Mouse (Mus musculus) testis, adult 2 months (tissue): Measurements from ENCODE around the gene Kit.

ENCODE experiments used
- CTCF ChIP-seq: fragments of 200-500 bp; IDR thresholded peaks from 2 replicates; pipeline ENCODE4 v1.5.1; 2012; ENCODE audit warnings: low read depth, mild to moderate bottlenecking, inconsistent platforms, low read length, moderate library complexity; ENCODE audit not compliant: control insufficient read depth, insufficient read depth, insufficient replicate concordance
- POLR2A ChIP-seq: fragments of 200-500 bp; IDR thresholded peaks from 2 replicates; pipeline ENCODE4 v1.6.1; 2012; ENCODE audit warnings: low read depth, mild to moderate bottlenecking, inconsistent platforms, low read length, moderate library complexity; ENCODE audit not compliant: control insufficient read depth

DNA sequence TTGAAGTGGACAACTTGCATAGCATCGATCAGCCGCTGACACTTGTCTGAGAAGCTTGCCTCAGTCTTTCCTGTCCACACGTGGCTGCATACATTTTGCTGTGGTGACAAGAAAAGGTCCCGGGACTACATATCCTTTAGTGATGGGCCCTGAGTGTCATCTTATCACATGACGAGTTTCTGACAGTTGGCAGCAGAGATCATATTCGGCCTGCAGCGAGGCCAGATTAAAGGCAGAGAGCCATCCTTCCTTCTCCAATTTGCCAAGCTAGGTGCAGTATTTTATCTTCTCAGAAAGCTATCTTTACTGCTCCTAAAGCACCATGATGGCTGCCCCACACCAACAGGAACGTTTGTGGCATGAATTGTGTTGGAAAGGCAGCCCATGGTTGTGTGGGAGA lies 127.4 kb downstream of the Kit start:
- no peak for TF ChIP-seq CTCF
- TF ChIP-seq POLR2A = no peak
